Mouse (Mus musculus): ENCODE measurements around the gene Gdap1l1.

The Gdap1l1 gene

GRCm38 (mm10) chr2:163467585-163467984, 29.3 kb downstream of the Gdap1l1 start:
- no peak for DNase-seq

GRCm38 (mm10) chr2:163468866-163469265, 30.6 kb downstream of the Gdap1l1 start:
- DNase-seq: no peak

- no peak for DNase-seq
Measured at GRCm38 (mm10) chr2:163469711-163470110, 31.4 kb downstream of the Gdap1l1 start.

- peak in 1 of 2 experiments; percentile 25 for DNase-seq
Measured at GRCm38 (mm10) chr2:163471136-163471535, 32.9 kb downstream of the Gdap1l1 start.

- peak; percentile 69 to 85 for DNase-seq
Measured at GRCm38 (mm10) chr2:163471710-163472465, 33.6 kb downstream of the Gdap1l1 start.

- DNase-seq: peak; percentile 95
Measured at GRCm38 (mm10) chr2:163472466-163472851, 34.2 kb downstream of the Gdap1l1 start, which contains the start of gene Fitm2. TSS of gene Fitm2 (minus strand) at chr2:163472629.

- DNase-seq: peak in 1 of 2 experiments; percentile 20
Measured at GRCm38 (mm10) chr2:163480191-163480825, 42.0 kb downstream of the Gdap1l1 start.

GRCm38 (mm10) chr2:163481539-163482029, 43.3 kb downstream of the Gdap1l1 start:
- peak; percentile 25 to 37 for DNase-seq

- DNase-seq: no peak
Measured at GRCm38 (mm10) chr2:163487360-163487759, 49.1 kb downstream of the Gdap1l1 start.

GRCm38 (mm10) chr2:163489725-163490291, 51.5 kb downstream of the Gdap1l1 start:
- no peak for DNase-seq

- DNase-seq: no peak
Measured at GRCm38 (mm10) chr2:163490656-163491055, 52.4 kb downstream of the Gdap1l1 start.

- no peak for DNase-seq
Measured at GRCm38 (mm10) chr2:163491351-163491750, 53.1 kb downstream of the Gdap1l1 start.

GRCm38 (mm10) chr2:163492018-163492417, 53.7 kb downstream of the Gdap1l1 start, which contains the start of gene R3hdml:
TSS of gene R3hdml (plus strand) at chr2:163492318.
- DNase-seq: no peak

- DNase-seq: no peak
Measured at GRCm38 (mm10) chr2:163493031-163493430, 54.8 kb downstream of the Gdap1l1 start.

GRCm38 (mm10) chr2:163493976-163494375, 55.7 kb downstream of the Gdap1l1 start:
- DNase-seq: peak; percentile 66 to 76

GRCm38 (mm10) chr2:163494456-163494855, 56.2 kb downstream of the Gdap1l1 start:
- no peak for DNase-seq

- DNase-seq: no peak
Measured at GRCm38 (mm10) chr2:163502219-163502618, 63.9 kb downstream of the Gdap1l1 start.

- DNase-seq: no peak
Measured at GRCm38 (mm10) chr2:163503191-163503590, 64.9 kb downstream of the Gdap1l1 start.
